Mouse (Mus musculus) CH12.LX (cell line): ENCODE data around the gene Kcnab3. TPM values are rescaled to one million over a fixed set of nuclear protein-coding genes. Genes with fewer than 3 reads are reported as not detected.

Experiments used
- DNase-seq: peaks from one replicate; pipeline ENCODE4 v3.0.0-alpha.2; 2013; ENCODE audit errors: extremely low read depth
- H3K27ac ChIP-seq: 2 replicates; pipeline ENCODE4 v1.5.1; 2012; ENCODE audit warnings: low read depth, mild to moderate bottlenecking, control low read depth, moderate library complexity; ENCODE audit not compliant: insufficient read depth
- H3K27me3 ChIP-seq: replicated peaks from 2 replicates; pipeline ENCODE3; 2012; ENCODE audit warnings: inconsistent platforms
- H3K36me3 ChIP-seq, 2 experiments: replicated peaks in 1 of 2; 2 replicates each; pipeline versions ENCODE3 to v1.6.1; 2012; ENCODE audit warnings: inconsistent platforms in 1 of 2, low read length in 1 of 2, mild to moderate bottlenecking in 1 of 2, mixed read lengths in 1 of 2, moderate library complexity in 1 of 2; ENCODE audit not compliant: control insufficient read depth in 1 of 2, insufficient read depth in 1 of 2
- H3K4me1 ChIP-seq, 2 experiments: 2 replicates each; pipeline ENCODE4 v1.6.1; 2012; ENCODE audit warnings: inconsistent platforms in 1 of 2, moderate library complexity in 1 of 2; ENCODE audit not compliant: insufficient read depth in 2 of 2, control insufficient read depth in 1 of 2
- H3K4me2 ChIP-seq: 2 replicates; pipeline ENCODE4 v1.6.1; 2012; ENCODE audit warnings: low read depth, mild to moderate bottlenecking, control low read depth; ENCODE audit not compliant: poor library complexity, insufficient read depth, severe bottlenecking
- H3K4me3 ChIP-seq, 3 experiments: fragments of 150-350 bp in 1 of 3; sonication (generic) in 1 of 3; replicated peaks in 1 of 3; 2 replicates each; pipeline versions ENCODE3 to v1.5.1; 2011 to 2012; ENCODE audit warnings: low read depth in 2 of 3, low read length in 2 of 3, mild to moderate bottlenecking in 2 of 3, moderate library complexity in 2 of 3, control low read depth in 1 of 3, improper control_type of control experiment in 1 of 3, inconsistent platforms in 1 of 3, mixed read lengths in 1 of 3; ENCODE audit not compliant: poor library complexity in 1 of 3
- H3K79me2 ChIP-seq: replicated peaks from 2 replicates; pipeline ENCODE4 v1.6.1; 2012; ENCODE audit warnings: mild to moderate bottlenecking, moderate library complexity; ENCODE audit not compliant: control insufficient read depth, poor library complexity, insufficient read depth, severe bottlenecking; ENCODE audit errors: extremely low read depth
- H3K9ac ChIP-seq: 2 replicates; pipeline ENCODE4 v1.6.1; 2012; ENCODE audit warnings: low read depth, mild to moderate bottlenecking, control low read depth, moderate library complexity; ENCODE audit not compliant: insufficient read depth
- H3K9me3 ChIP-seq: replicated peaks from 2 replicates; pipeline ENCODE3; 2012; ENCODE audit warnings: low read length, inconsistent platforms, mixed read lengths
- BHLHE40 ChIP-seq: IDR thresholded peaks from 2 replicates; pipeline ENCODE4 v1.6.1; 2011; ENCODE audit warnings: mild to moderate bottlenecking, low read depth, low read length, improper control_type of control experiment
- CTCF ChIP-seq, 2 experiments: IDR thresholded peaks in 1 of 2; conservative IDR thresholded peaks in 1 of 2; 2 replicates each; pipeline ENCODE4 v1.5.1; 2011 to 2012; ENCODE audit warnings: low read depth in 2 of 2, low read length in 2 of 2, improper control_type of control experiment in 1 of 2, inconsistent platforms in 1 of 2, mild to moderate bottlenecking in 1 of 2, moderate library complexity in 1 of 2
- ELF1 ChIP-seq: IDR thresholded peaks from 2 replicates; pipeline ENCODE4 v1.6.1; 2014; ENCODE audit warnings: low read depth, mild to moderate bottlenecking, inconsistent platforms, low read length, improper control_type of control experiment
- KAT2A ChIP-seq: IDR thresholded peaks from 2 replicates; pipeline ENCODE4 v1.6.1; 2012; ENCODE audit warnings: low read length, improper control_type of control experiment, inconsistent platforms; ENCODE audit not compliant: insufficient replicate concordance
- MAZ ChIP-seq: IDR thresholded peaks from 2 replicates; pipeline ENCODE4 v1.6.1; 2012; ENCODE audit warnings: low read depth, mild to moderate bottlenecking, inconsistent platforms, low read length, improper control_type of control experiment, moderate library complexity
- MXI1 ChIP-seq: IDR thresholded peaks from 2 replicates; pipeline ENCODE4 v1.6.1; 2011; ENCODE audit warnings: mild to moderate bottlenecking, low read depth, low read length, improper control_type of control experiment
- MYC ChIP-seq: IDR thresholded peaks from 2 replicates; pipeline ENCODE4 v1.6.1; 2011; ENCODE audit warnings: low read depth, mild to moderate bottlenecking, improper control_type of control experiment, low read length
- NRF1 ChIP-seq: IDR thresholded peaks from 2 replicates; pipeline ENCODE4 v1.6.1; 2014; ENCODE audit warnings: low read depth, mild to moderate bottlenecking, inconsistent platforms, low read length, improper control_type of control experiment, moderate library complexity
- POLR2A ChIP-seq: IDR thresholded peaks from 2 replicates; pipeline ENCODE4 v1.6.1; 2011; ENCODE audit warnings: low read depth, mild to moderate bottlenecking, improper control_type of control experiment, low read length
- POLR2AphosphoS2 ChIP-seq: IDR thresholded peaks from 2 replicates; pipeline ENCODE4 v1.6.1; 2011; ENCODE audit warnings: low read depth, low read length, improper control_type of control experiment
- SMC3 ChIP-seq: IDR thresholded peaks from 2 replicates; pipeline ENCODE4 v1.6.1; 2011; ENCODE audit warnings: low read depth, low read length, improper control_type of control experiment
- USF1 ChIP-seq: IDR thresholded peaks from 2 replicates; pipeline ENCODE4 v1.6.1; 2014; ENCODE audit warnings: low read depth, mild to moderate bottlenecking, inconsistent platforms, low read length, improper control_type of control experiment
- ZNF384 ChIP-seq: IDR thresholded peaks from 2 replicates; pipeline ENCODE4 v1.6.1; 2012; ENCODE audit warnings: low read depth, low read length, improper control_type of control experiment, inconsistent platforms
- dilution Hi-C: fragments of 300-500 bp; cut with MboI; formaldehyde crosslinking; loops from 2 replicates; pipeline ENCODE4 v1.14.3; 2020; ENCODE audit warnings: low sequenced_read_pairs; ENCODE audit not compliant: extremely low pct_unique_long_range_greater_than_20kb, extremely low pct_ligation_motif_present
- in situ Hi-C: fragments of 300-500 bp; cut with MboI; formaldehyde crosslinking; loops from 3 replicates; pipeline ENCODE4 v1.14.3; 2019; ENCODE audit warnings: low sequenced_read_pairs, low pct_ligation_motif_present, low pct_unique_long_range_greater_than_20kb, mixed read lengths
- polyA plus RNA-seq: library from polyadenylated mRNA; unstranded; fragments of >175 nt; gene quantifications from 2 replicates; pipeline ENCODE4 v1.2.1, GENCODE M21; 2012; ENCODE audit warnings: low read depth; ENCODE audit not compliant: insufficient read length
- total RNA-seq, 2 experiments: library from RNA; depleted of rRNA; stranded (reverse); fragments of 300-350 nt in 1 of 2; fragments of >200 nt in 1 of 2; gene quantifications; 2 replicates each; pipeline ENCODE4 v1.2.3; 2012 to 2014

Gene Kcnab3
- total and polyA plus RNA-seq, 3 experiments = 0.39 to 1.1 TPM; not detected in 1

DNA sequence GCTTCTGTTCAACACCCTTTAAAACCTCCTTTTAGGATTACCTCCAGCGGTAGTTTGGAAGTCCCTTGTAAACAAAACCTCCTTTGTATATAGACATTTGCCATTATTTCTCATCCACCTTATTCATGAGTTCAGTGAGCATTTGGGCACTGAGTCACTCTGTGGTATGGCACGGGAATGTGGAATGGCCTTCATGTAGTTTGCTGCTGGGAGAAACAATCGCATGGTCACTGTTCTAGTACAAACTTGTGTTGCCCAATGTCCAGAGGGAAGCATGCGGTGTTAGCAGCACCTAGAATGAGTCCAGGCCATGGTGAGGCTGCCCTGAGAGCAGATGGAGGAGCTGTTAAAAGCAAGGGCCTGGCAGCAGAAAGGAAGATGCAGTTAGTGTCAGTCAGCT is 8.7 kb downstream of the Kcnab3 start:
- Histone ChIP-seq H3K4me2 (no peak overlapping the region), H3K9me3 (peaks cover 5% of the 10 kb centered on the region)

DNA sequence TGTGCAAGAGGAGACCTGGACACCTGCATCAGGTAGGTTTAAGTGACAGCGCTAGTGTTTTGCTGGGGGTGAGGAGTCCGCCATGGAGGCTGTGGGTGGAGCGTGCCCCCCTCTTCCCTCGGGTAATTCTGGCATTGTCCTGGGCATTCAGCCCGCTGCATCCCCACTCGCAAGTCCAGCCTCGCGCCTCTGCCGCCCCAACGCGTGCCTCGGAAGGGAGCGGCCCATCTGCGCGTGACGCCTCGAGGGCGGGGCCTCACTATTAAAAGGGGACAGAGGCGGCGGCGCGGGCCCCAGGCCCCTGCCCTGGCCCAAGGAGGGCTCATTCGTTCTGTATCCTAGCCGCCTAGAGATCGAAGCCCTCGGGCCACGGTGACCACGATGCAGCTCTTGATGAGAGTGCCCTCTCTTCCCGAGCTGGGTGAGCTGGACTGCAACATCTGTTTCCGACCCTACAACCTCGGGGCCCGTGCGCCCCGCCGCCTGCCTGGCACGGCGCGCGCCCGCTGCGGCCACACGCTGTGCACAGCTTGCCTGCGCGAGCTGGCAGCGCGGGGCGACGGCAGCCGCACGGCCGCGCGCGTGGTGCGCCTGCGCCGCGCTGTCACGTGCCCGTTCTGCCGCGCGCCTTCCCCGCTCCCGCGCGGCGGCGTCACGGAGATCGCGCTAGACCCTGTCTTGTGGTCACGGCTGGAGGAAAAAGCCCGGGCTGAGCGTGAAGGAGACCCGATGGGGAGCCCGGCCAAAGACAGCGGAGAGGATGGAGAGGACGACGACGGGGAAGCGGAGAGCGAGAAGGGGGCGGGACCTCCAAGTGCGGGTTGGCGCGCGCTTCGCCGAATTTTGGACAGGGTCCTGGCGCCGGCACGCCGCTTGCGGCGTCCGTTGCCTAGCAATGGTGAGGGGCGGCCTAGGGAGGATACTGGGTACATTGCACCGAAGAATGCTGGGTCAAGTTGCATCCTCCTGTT is 14.4 kb downstream of the Kcnab3 start, which contains the start of gene Rnf227:
Gene Rnf227, plus strand, starts transcription at position 301 of the 971 bp plus-strand sequence.
- Histone ChIP-seq H3K27ac (no peak within 1 kb of the TSS), H3K36me3 (peaks cover 9 to 49% of the 10 kb centered on the region in 2 experiments), H3K4me3 (peak within 1 kb of the TSS in 1 of 3 experiments; percentile 20), H3K4me1 (peaks cover 0 to 6% of the 10 kb centered on the region in 2 experiments; a peak in 2 of 4 replicates), H3K9me3 (peaks cover 5% of the 10 kb centered on the region), H3K79me2 (no peaks in the 10 kb centered on the region), H3K27me3 (no peaks in the 10 kb centered on the region), H3K4me2 (no peak within 1 kb of the TSS), H3K9ac (no peak within 1 kb of the TSS)
- peak; percentile 46; the same call in 1 of the 2 replicates for TF ChIP-seq BHLHE40
- TF ChIP-seq CTCF (conservative IDR thresholded peaks at IDR 0.05 in 1 of 2, IDR thresholded peaks at IDR 0.05 in 1 of 2; ENCODE audit: low read depth in 2 of 2, low read length in 2 of 2) = no peak
- peak; percentile 62; the same call in 1 of the 2 replicates for TF ChIP-seq USF1
- TF ChIP-seq POLR2A = no peak
- peak; percentile 80 for TF ChIP-seq NRF1
- TF ChIP-seq MYC = no peak
- in situ Hi-C loops (no loop called here), dilution Hi-C loops (no loop called here)
- no peak for DNase-seq

More for the DNA sequence above, 8.7 kb downstream of the Kcnab3 start:
- Histone ChIP-seq H3K27ac (no peak overlapping the region), H3K79me2 (no peaks in the 10 kb centered on the region), H3K36me3 (peaks cover 0 to 4% of the 10 kb centered on the region in 2 experiments), H3K9ac (no peak overlapping the region), H3K4me3 (no peak overlapping the region), H3K4me1 (peaks cover 5 to 14% of the 10 kb centered on the region in 2 experiments; a peak in 3 of 4 replicates), H3K27me3 (peaks cover 5% of the 10 kb centered on the region)
- dilution Hi-C loops (no loop called here), in situ Hi-C loops (loop anchor here (5.0 kb wide), 2 partner anchors 33 to 62 kb away; partner anchors contain the start of gene Chd3)
- DNase-seq = no peak
- no peak for TF ChIP-seq MAZ
- no peak for TF ChIP-seq ELF1
- no peak for TF ChIP-seq KAT2A
- no peak for TF ChIP-seq POLR2AphosphoS2
- TF ChIP-seq ZNF384 = no peak
- TF ChIP-seq SMC3 = no peak
- TF ChIP-seq BHLHE40 = no peak
- no peak for TF ChIP-seq MXI1
